Mouse (Mus musculus): ENCODE results near the gene Spata1.

Gene Spata1

GRCm38 (mm10) chr3:146499431-146500002 lies at the start of gene Spata1, which contains the start of gene Gng5:
Spata1 (minus strand) TSS chr3:146499753.
Gng5 (plus strand) TSS chr3:146499807.
- DNase-seq: peak; percentile 97

DNA sequence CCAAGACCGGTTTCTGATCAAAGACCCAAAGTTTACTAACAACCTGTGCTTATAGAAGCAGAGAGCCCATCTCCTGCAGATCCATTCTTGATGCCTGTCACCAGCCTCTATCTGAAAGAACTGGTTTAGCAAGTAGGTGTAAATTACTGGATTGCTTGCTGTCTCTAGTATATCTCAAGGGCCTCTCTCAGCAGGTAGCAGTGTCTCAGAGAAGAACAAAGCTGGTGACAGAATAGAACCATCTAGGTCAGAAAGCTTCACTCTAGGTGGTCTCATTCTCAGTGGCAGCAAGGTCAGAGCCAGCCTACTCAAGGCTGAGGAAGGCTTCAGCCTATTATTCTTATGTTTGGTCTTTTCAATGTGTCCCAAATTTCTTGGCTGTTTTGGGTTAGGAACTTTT lies 44.1 kb upstream of the Spata1 start:
- no peak for DNase-seq

DNA sequence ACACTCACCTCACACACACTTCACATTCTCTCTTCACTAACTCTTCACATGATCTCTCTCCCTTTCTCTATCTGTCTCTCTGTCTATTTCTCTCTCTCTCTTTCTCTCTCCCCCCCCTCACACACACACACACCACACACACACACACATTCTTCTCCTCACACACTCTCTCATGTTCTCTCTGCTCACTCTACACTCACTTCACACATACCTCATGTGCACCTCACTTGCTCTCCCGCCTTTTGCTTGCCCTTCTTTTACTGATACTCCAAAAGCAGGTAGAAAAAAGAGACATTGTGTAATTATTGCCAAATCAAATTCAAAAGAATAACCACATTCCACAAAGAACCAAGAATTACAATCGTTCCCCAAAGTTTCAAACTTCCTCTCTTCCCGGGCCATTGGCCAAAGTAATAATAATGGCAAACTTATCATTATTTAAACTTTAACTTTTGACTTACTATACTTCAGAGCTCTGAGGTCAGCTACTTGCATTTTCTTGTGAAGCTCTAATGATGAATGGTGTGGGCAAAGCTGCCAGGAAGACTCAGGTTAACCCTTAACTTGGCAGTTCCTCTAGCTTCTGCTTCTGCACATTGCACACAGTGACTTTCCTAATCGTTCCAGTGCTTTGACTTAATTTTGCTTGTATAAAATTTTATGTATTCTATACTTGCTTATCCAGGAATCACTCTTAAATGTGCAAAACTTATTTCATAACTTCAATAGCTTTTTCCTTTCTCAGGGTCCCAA lies 41.1 kb upstream of the Spata1 start:
- no peak for DNase-seq

DNA sequence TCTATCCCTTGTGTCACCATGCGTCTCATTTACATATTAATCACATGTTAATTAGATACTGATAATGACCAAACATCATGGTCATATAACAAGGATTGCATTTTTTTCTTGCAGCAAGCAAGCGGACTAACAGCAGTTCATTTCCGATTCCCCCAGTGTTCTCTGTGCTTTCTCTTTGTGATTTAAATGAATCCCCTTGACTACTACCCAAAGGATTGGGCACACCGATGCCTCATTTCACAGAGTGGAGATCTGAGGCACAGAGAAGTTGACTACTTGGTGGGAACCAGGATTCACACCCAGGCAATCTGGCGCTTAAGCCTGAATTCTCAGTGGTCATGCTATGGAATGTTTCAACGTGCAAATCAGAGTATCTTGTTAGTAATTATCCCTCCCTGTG lies 35.4 kb upstream of the Spata1 start:
- DNase-seq: no peak

- no peak for DNase-seq
Observed at GRCm38 (mm10) chr3:146528335-146528734, 28.8 kb upstream of the Spata1 start.

GRCm38 (mm10) chr3:146521652-146522020 lies 22.1 kb upstream of the Spata1 start:
- peak; percentile 19 for DNase-seq

DNA sequence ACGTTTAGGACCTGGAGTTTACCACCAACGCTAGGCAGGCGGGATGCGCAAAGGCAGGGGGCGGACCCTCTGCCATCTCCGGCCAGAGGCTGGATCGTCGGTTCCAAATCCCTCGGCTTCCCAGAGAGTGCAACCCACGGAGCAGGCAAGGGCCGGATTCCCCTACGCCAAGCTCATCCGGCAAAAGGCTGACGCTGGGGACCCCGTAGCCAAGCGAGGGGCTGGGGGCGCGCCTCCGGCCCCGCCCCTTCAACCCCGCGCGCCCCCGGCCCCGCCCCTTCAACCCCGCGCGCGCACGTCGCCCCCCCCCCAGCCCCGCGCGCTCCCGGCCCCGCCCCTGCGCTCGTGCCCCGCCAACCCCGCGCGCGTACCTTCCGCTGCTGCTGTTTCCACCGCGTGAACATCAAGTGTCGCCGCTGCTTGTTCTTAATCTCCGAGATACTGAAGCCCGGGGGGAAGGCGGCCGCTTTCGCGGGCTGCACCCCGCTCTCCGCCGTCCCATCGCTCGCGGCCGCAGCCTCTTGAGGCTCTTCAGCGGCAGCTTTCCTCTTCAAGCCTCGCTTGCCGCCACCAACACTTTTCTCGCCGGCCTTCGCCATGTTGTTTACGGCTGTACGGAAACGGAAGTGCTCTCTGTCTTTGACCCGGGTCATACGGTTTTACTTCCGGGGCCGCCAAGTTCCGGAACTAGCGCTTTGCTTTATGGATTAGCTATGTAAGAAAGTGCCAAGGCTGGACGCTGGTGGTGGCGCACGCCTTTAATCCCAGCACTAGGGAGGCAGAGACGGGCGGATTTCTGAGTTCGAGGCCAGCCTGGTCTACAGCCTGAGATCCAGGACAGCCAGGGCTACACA lies 21.5 kb upstream of the Spata1 start, which contains the start of gene Rpf1:
Gene Rpf1 (minus strand): TSS at position 632 of the 854 bp plus-strand sequence.
- peak; percentile 88 for DNase-seq

- DNase-seq: no peak
Observed at GRCm38 (mm10) chr3:146520226-146520797, 20.8 kb upstream of the Spata1 start.

GRCm38 (mm10) chr3:146506711-146507110 lies 7.2 kb upstream of the Spata1 start:
- DNase-seq: no peak

GRCm38 (mm10) chr3:146501601-146502123 lies 2.1 kb upstream of the Spata1 start:
- no peak for DNase-seq

DNA sequence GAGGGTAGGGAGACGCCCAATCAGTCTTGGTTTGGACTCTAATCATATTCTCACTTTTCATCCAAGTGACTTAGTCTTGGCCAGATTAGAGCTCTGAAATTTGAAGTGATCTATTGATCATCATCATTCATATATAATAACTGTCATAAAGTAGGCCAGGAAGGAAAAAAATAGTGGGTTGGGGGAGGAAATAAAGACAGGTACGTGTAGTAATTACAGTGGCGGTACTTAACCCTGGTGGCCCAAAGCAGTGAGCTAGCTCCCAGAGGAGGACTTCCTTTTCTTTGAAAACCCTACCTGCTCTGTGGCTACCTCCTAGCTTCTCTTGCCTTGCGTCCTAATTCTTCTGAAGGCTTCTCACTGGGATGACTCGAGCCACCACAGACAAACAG lies 1.3 kb upstream of the Spata1 start:
- DNase-seq: no peak

GRCm38 (mm10) chr3:146500003-146500809 lies 653 bp upstream of the Spata1 start:
- DNase-seq: peak; percentile 80

DNA sequence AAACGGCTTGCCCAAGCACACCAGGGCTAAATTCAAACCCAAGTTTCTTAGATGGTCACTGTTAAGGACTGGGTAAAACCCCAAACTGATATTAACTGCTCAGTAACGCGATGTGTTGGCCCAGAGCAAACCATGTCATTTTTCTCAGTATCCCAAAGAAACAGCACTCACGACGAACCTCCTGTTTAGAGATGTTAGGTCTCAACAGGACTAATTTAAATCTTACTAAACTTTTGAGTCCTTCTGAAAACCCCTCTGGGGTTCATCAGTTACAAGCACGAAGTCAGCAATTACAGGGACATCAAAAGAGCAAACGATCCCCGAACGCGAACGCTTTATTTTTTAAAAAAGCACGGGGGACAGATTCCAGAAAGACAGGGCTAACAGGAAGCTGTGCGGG lies 564 bp downstream of the Spata1 start:
- DNase-seq: no peak

GRCm38 (mm10) chr3:146494941-146495340 lies 4.6 kb downstream of the Spata1 start:
- DNase-seq: no peak

DNA sequence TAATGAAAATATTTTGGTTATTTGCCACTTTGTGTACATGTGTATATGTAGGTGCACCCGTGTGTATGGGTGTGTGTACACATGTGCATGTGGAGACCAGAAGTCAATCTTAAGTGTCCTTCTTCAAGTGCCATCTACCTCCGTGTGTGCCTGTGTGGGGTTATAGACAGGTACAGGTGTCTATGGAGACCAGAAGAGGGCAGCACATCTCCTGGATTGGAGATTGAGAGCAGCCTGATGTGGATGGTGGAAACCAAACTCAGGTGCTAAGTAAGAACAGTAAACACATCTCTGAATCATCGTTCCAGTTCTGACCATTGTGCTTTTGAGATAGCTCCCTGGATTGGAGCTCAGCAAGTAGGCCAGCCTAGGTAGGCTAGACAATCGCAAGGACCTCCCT lies 13.1 kb downstream of the Spata1 start:
- peak; percentile 34 for DNase-seq

DNA sequence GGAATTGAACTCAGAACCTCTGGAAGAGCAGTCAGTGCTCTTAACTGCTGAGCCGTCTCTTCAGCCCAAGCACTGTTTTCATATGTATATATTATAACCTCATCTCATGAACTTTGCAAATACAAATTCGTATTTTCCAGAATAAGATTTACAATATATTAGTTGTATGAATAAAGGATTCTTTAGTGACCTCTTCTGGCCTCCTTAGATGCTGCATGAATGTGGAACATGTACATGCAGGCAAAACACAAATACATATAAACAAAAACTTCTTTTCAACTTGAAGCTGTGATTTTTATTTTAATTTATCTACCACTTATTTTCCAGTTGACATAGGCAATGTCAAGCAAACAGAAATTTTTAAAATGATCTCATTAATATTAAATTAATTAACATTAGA lies 17.5 kb downstream of the Spata1 start:
- DNase-seq: no peak

DNA sequence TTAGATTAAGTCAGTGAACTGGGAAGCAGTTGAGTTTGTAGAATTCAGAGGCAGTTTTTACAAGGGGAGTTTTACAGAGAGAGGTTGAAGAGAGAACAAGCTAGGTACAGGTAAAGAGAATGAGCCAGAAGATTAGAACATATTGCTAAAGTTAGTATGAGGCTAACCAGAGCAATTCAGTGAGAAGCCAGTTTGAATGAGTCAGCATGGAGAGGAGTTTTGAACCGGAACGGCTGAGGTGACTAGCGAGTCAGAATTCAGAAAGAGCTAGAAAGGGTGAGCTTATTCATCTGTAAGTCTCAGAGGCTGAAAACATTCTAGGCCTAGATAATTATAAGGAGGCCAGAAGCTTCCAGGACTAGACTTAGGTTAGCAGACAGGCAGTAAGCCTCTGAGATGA lies 25.1 kb downstream of the Spata1 start:
- DNase-seq: no peak

GRCm38 (mm10) chr3:146473741-146474140 lies 25.8 kb downstream of the Spata1 start:
- no peak for DNase-seq

- no peak for DNase-seq
Observed at GRCm38 (mm10) chr3:146472657-146473056, 26.9 kb downstream of the Spata1 start.

DNA sequence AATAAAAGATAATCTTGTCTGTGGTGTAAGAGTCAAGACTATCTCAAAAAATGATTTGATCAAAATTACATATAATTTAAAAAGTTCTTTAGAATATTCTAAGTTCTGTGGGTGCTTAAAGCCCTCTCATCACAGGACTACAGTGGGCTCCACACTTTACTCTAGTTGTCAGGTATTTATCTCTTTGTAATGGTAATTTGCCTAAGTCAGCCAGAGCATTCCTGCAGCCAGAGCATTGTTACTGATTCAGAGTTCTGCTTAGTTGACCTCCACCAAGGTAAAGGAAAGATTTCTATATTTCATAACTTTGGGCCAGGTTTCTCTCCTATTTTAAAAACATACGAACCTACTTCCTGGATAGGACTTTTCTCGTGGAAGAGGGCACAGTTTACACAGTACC lies 30.3 kb downstream of the Spata1 start:
- no peak for DNase-seq

GRCm38 (mm10) chr3:146462939-146463338 lies 36.6 kb downstream of the Spata1 start:
- peak; percentile 23 for DNase-seq

DNA sequence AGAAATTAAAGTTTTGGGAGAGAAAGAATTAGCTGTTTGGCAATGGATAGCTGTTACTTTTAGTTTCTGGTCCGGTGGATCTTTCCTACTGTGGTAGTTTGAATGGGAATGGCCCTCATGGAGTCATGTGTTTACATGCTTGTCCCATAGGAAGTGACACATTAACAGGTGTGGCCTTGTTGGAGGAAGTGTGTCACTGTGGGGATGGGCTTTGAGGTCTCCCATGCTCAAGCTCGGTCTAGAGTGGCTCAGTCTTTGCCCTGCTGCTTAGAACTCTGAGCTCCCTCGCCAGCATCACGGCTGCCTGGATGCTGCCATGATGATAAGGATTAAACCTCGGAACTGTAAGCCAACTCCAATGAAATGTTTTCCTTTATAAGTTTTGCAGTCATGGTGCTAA lies 48.2 kb downstream of the Spata1 start:
- DNase-seq: no peak
